Mouse (Mus musculus) midbrain, postnatal 0 days (tissue): ENCODE results near the gene Smu1. TPM values are rescaled to one million over a fixed set of nuclear protein-coding genes. Genes with fewer than 3 reads are reported as not detected.
A peak's percentile ranks its signal among the peaks of the same experiment; 100 is the strongest.

Experiments
- ATAC-seq: fragments of 200-750 bp; cut with Nextera tagmentation; 2 replicates; pipeline ENCODE4 v1.8.0; 2017; ENCODE audit warnings: moderate number of reproducible peaks, mild to moderate bottlenecking, moderate TSS enrichment, moderate library complexity; ENCODE audit not compliant: low FRiP score
- DNase-seq: peaks from one replicate; pipeline ENCODE4 v3.0.0-alpha.2; 2015; ENCODE audit warnings: low spot score
- H3K27ac ChIP-seq: fragments of 300-500 bp; sonication (generic); 2 replicates; pipeline ENCODE4 v1.5.1; 2014; ENCODE audit warnings: low read depth, mild to moderate bottlenecking, low read length, mixed read lengths
- H3K27me3 ChIP-seq: fragments of 300-500 bp; sonication (generic); 2 replicates; pipeline ENCODE4 v1.6.1; 2014; ENCODE audit warnings: low read length, control low read depth, mixed read lengths; ENCODE audit not compliant: insufficient read depth
- H3K36me3 ChIP-seq: fragments of 300-500 bp; sonication (generic); 2 replicates; pipeline ENCODE4 v1.6.1; 2014; ENCODE audit warnings: low read length, control low read depth, mixed read lengths; ENCODE audit not compliant: insufficient read depth
- H3K4me1 ChIP-seq: fragments of 300-500 bp; sonication (generic); 2 replicates; pipeline ENCODE4 v1.6.1; 2014; ENCODE audit warnings: mild to moderate bottlenecking, control low read depth, antibody characterized with exemption, low read length, mixed read lengths; ENCODE audit not compliant: insufficient read depth
- H3K4me2 ChIP-seq: fragments of 300-500 bp; sonication (generic); 2 replicates; pipeline ENCODE4 v1.6.1; 2014; ENCODE audit warnings: low read depth, mild to moderate bottlenecking, low read length, mixed read lengths; ENCODE audit not compliant: poor library complexity, severe bottlenecking
- H3K4me3 ChIP-seq: fragments of 300-500 bp; sonication (generic); 2 replicates; pipeline ENCODE4 v1.5.1; 2014; ENCODE audit warnings: low read depth, mild to moderate bottlenecking, low read length, moderate library complexity
- H3K9ac ChIP-seq: fragments of 300-500 bp; sonication (generic); replicated peaks from 2 replicates; pipeline ENCODE4 v1.6.1; 2014; ENCODE audit warnings: mild to moderate bottlenecking, low read length, moderate library complexity, mixed read lengths; ENCODE audit not compliant: poor library complexity, severe bottlenecking
- H3K9me3 ChIP-seq: fragments of 300-500 bp; sonication (generic); 2 replicates; pipeline ENCODE4 v1.6.1; 2016; ENCODE audit warnings: low read length, control low read depth
- CTCF ChIP-seq: IDR thresholded peaks from 2 replicates; pipeline ENCODE4 v1.5.1; 2016; ENCODE audit warnings: antibody characterized with exemption, mild to moderate bottlenecking
- WGBS: fragments of 180-500 bp; shearing (Covaris S2); extraction: QIAGEN DNeasy Blood & Tissue Kit; methylation state at CpG from one replicate; pipeline ENCODE4 v1.1.7; 2014; 5-methylcytosine and 5-hydroxymethylcytosine counted together
- polyA plus RNA-seq: library from polyadenylated mRNA; unstranded; fragments of >200 nt; fragmentation: Nextera tagmentation; extraction: Ambion mirVana; gene quantifications from 2 replicates; pipeline ENCODE4 v1.2.1, GENCODE M21; 2015
- total RNA-seq: library from RNA; depleted of rRNA; stranded (reverse); fragments of >200 nt; gene quantifications from 2 replicates; pipeline ENCODE4 v1.2.3, GENCODE M21; 2014

The Smu1 gene
- total and polyA plus RNA-seq, 2 experiments from 2014 or later = 61.3 to 94.4 TPM

DNA sequence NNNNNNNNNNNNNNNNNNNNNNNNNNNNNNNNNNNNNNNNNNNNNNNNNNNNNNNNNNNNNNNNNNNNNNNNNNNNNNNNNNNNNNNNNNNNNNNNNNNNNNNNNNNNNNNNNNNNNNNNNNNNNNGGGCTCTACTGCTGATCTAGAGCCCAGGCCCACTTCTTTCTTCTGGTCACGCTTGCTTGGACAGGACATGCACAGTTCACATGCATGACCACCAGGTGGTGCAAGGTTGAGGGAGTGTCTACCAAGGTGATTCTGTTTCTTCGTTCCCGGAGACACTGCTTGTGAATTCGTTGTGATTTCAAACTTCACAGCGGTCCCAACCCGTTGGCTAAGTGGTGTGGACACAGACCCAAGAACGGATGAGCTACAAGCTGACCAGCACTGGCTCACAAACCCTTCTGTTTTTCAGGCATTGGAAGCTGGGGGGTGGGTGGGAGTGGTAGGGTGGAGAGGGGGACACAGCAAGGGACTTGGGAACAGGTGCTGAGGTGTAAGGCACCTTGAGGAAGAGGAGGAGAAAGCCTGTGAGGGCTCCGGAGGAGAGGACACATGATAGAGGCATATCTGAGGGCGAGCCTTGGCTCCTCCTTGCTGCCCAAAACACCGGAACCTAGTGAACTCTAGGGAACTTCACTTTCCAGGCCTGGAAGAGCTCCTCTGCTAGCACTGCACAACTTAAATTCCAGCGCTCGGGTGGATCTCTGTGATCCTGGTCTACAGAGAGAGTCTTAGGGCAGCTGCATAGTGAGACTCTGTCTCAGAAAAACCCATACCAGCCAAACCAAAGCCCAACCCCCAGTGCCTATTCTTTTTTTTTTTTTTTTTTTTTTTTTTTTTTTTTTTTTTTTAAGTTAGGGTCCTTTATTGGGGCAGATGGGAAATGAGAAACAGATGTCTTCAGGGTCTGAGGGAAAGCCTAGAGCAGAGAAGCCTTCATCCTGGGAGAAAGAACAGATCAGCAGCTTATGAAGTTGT, 16.8 kb upstream of the Smu1 start:
- H3K4me2 ChIP-seq = peak overlapping the region; percentile 39
- ATAC-seq = no peak; the same call in 1 of the 2 replicates

DNA sequence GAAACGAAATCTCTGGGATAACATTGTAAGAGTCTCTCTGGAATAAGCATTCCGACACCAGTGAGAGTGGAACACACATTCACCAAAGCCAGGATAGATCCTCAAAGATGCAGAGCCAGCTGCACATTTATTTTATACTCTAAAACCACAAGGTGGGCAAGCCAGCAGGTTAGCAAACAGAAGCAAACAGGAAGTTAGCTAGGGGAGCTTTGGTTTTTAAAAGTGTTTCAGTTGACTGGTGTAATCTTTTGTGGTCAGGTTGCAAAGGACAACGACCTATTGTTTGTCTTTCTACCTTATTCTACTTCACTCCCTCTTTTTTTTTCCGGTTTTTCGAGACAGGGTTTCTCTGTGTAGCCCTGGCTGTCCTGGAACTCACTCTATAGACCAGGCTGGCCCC, 2.2 kb upstream of the Smu1 start:
- DNase-seq = no peak
- ATAC-seq = no peak

More for the DNA sequence above, 16.8 kb upstream of the Smu1 start:
- H3K9ac ChIP-seq = no peak overlapping the region
- no peaks in the 10 kb centered on the region for H3K36me3 ChIP-seq
- no peak overlapping the region for H3K27ac ChIP-seq
- H3K4me3 ChIP-seq = no peak overlapping the region
- peak; percentile 78 for DNase-seq
- TF ChIP-seq CTCF = peak; percentile 90
- H3K4me1 ChIP-seq = no peaks in the 10 kb centered on the region
- 21% methylated on average over 12 of the region's 12 CpGs for WGBS
- H3K9me3 ChIP-seq = no peaks in the 10 kb centered on the region
- no peaks in the 10 kb centered on the region for H3K27me3 ChIP-seq

GRCm38 (mm10) chr4:40757157-40757779, 455 bp downstream of the Smu1 start:
- no peaks in the 10 kb centered on the region for H3K4me1 ChIP-seq
- DNase-seq (no peak), ATAC-seq (peak; percentile 74)
- H3K4me2 ChIP-seq = peak overlapping the region; percentile 55
- peak overlapping the region; percentile 44 for H3K27ac ChIP-seq
- peaks cover 24% of the 10 kb centered on the region for H3K36me3 ChIP-seq
- H3K4me3 ChIP-seq = peak overlapping the region; percentile 68
- 1% methylated on average over 35 of the region's 39 CpGs for WGBS
- H3K9me3 ChIP-seq = no peaks in the 10 kb centered on the region
- H3K27me3 ChIP-seq = peaks cover 9% of the 10 kb centered on the region; the same call in 1 of the 2 replicates
- peak overlapping the region; percentile 66 for H3K9ac ChIP-seq
- no peak for TF ChIP-seq CTCF

More for the DNA sequence above, 2.2 kb upstream of the Smu1 start:
- Histone ChIP-seq H3K4me1 (no peaks in the 10 kb centered on the region), H3K36me3 (0 out of 2 replicates have a peak, but pooled peaks cover under 1% of the 10 kb centered on the region), H3K4me3 (no peak overlapping the region), H3K9me3 (no peaks in the 10 kb centered on the region), H3K27ac (no peak overlapping the region), H3K4me2 (no peak overlapping the region), H3K9ac (no peak overlapping the region), H3K27me3 (peaks cover 9% of the 10 kb centered on the region; the same call in 1 of the 2 replicates)
- WGBS = 55% methylated on average over 5 of the region's 5 CpGs
- no peak for TF ChIP-seq CTCF

- Histone ChIP-seq H3K27me3 (no peaks in the 10 kb centered on the region), H3K4me1 (no peaks in the 10 kb centered on the region), H3K4me2 (no peak overlapping the region), H3K9ac (no peak overlapping the region), H3K27ac (no peak overlapping the region), H3K36me3 (peaks cover 42% of the 10 kb centered on the region), H3K9me3 (no peaks in the 10 kb centered on the region), H3K4me3 (no peak overlapping the region)
- WGBS = 78% methylated on average over 1 of the region's 1 CpGs
- no peak for TF ChIP-seq CTCF
- ATAC-seq (no peak), DNase-seq (no peak)
Measured at GRCm38 (mm10) chr4:40735351-40735750, 22.4 kb downstream of the Smu1 start.

DNA sequence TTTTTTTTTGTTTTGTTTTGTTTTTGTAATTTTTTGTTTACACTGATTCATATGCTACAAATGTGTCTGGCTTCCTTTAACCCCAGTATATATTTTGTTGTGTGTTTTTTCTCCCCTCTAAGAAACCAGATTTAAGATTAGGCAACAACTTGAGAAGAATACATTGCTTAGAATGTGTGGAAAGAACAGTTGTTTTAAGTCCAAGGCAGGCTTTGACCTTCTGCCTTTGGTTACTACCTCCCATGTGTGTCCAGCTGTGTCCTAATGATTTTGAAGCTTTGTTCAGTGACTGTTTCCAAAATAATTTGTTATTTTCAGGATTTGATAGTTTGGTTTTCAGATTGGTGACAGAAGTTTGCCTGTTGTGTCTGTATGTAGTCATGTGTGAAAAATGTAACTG, 26.5 kb downstream of the Smu1 start:
- ATAC-seq = no peak
- Histone ChIP-seq H3K36me3 (peaks cover 30% of the 10 kb centered on the region), H3K27ac (no peak overlapping the region), H3K4me1 (no peaks in the 10 kb centered on the region), H3K27me3 (no peaks in the 10 kb centered on the region), H3K9ac (no peak overlapping the region), H3K9me3 (no peaks in the 10 kb centered on the region), H3K4me3 (no peak overlapping the region), H3K4me2 (no peak overlapping the region)
- no peak for TF ChIP-seq CTCF
- DNase-seq = no peak

- peak; percentile 51 for TF ChIP-seq CTCF
- peaks cover 6% of the 10 kb centered on the region; the same call in 1 of the 2 replicates for H3K4me1 ChIP-seq
- WGBS = 82% methylated on average over 1 of the region's 1 CpGs
- no peaks in the 10 kb centered on the region for H3K9me3 ChIP-seq
- no peak overlapping the region for H3K4me3 ChIP-seq
- no peak for ATAC-seq
- peaks cover 12% of the 10 kb centered on the region for H3K36me3 ChIP-seq
- no peak overlapping the region for H3K9ac ChIP-seq
- H3K4me2 ChIP-seq = no peak overlapping the region
- DNase-seq = no peak
- H3K27me3 ChIP-seq = no peaks in the 10 kb centered on the region
- H3K27ac ChIP-seq = no peak overlapping the region
Measured at GRCm38 (mm10) chr4:40727247-40727646, 30.5 kb downstream of the Smu1 start.
